Mouse (Mus musculus) left cerebral cortex, adult 11 months (tissue): ENCODE measurements around the gene Ralgapa2.

Experiments
- DNase-seq: peaks from one replicate; pipeline ENCODE4 v3.0.0; 2022; ENCODE audit warnings: low spot score

Ralgapa2 gene

DNA sequence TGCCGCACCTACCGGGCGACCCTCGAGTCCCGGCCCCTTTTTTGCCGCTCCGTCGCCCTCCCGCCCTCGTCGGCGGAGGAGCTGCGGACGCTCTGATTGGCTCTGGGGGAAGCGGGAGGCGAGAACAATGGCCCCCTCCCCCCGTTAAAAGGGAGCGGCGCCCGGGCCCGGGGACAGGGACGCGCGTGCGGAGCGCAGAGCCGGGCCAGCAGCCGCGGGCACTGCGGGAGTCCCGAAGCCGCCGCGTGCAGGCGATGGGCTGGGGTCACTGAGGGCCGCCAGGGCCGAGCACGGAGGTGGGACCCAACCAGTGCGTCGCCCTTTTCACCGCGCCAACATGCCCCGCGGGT, 290.2 kb downstream of the Ralgapa2 start:
- DNase-seq = no peak

DNA sequence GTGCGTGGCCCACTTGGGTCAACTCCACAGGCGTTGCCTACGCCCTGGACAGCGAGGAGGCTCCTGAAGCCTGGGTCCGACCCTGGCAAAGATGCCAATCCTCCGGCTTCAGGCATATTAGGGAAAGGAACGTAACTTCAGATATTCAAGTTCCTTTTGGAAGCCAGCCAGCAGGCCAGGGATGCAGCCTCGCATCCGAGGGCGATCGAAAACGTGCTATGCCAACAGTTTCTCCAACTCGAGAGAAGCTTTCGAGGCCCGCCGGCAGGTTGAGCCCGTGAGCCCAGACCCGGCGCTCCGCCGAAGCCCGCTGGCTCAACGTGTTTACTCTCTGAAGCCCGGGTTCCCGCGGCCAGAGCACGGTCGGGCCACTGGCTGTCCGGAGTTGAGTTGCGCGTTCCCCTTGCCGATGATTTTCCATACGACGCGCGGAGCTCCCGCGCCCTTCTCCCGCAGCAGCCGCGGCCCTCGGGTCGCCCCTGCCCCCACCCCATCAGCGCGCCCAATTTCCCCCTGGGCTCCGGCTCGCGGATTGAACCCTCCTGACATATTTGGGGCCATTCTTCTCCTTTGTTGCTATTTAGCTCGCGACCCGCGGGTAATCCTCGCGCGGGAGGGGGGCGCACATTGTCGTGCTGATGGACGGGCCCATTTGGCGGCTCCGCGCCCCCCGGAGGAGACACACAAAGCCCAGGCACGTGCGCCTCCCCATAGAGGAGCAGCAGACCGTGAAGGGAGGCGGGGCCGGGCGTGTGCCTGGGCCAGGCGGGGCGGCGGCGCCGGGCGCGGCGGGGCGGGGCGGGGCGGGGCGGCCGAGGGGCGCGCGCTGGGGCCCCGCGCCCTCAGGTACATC, 290.8 kb downstream of the Ralgapa2 start, which contains the start of gene Insm1:
Insm1 (plus strand) TSS at position 846 of the 853 bp plus-strand sequence.
- no peak for DNase-seq

DNA sequence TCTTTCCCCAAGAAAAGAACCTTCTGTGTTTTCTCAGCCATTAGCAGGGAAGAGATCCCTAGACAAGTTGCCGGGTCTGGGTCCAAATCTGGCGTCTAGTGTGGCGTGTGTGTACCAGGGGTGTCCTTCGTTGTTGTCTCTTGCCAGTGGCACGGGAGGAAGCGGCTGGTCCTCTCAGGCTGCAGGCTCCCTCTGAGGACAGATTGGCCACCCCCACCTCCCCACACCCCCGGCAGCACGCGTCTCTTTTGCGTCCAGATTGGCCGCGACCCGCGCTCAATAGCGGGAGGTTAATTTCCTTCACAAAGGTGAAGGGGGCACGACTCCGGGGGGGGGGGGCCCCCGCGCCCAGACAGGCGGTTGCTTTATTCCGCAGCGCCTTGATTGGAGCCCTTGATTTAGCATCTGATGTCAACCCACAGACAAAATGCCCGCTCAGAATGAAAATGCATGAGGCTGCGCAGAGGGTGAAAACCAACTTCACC, 291.5 kb downstream of the Ralgapa2 start:
- DNase-seq = no peak

DNA sequence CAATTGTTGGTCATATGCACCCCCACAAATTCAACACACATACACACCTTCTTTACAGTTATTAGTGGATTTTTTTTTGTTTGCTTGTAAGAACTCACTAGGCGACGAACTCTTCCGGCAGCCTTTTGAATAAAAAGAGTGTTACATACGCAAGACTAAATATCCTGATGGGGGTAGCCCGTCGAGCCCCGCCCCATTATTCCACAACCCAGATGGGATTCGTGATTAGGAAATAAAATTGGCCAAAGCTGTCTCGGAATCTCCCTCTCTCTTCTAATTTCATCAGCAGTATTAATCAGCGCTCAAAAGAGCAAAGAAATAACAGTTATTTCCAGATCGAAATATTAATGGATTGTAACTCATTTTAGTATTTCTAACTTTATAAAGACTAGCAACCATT, 292.4 kb downstream of the Ralgapa2 start:
- DNase-seq = no peak

DNA sequence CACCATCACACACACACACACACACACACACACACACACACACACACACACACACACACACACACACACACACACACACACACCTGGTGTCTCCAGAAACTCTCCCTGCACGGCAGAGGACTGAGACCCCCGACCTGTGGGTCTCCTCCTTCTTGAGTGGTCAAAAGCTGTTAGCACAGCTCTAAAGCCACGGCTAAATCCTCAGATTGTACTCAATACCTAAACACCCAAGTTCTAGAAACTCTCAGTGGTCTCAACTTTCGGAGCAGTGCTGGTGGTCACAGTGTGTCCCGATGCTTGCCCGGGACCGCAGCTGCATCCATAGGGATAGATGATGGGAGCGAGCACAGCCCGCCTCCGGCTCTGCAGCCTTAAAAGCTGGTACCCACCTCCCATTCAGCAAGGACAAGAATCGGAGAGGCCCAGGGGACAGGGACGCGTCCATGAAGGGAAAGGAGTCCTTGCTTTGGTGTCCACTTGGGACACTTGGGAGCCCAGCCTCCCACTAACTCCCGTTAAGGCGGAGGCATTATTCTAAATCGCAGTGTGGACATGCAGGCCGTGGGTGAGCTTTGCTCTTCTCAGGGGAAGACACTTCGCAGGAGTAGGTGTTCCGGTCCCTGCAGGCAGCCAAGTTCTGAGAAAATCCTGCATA, 293.1 kb downstream of the Ralgapa2 start:
- no peak for DNase-seq

DNA sequence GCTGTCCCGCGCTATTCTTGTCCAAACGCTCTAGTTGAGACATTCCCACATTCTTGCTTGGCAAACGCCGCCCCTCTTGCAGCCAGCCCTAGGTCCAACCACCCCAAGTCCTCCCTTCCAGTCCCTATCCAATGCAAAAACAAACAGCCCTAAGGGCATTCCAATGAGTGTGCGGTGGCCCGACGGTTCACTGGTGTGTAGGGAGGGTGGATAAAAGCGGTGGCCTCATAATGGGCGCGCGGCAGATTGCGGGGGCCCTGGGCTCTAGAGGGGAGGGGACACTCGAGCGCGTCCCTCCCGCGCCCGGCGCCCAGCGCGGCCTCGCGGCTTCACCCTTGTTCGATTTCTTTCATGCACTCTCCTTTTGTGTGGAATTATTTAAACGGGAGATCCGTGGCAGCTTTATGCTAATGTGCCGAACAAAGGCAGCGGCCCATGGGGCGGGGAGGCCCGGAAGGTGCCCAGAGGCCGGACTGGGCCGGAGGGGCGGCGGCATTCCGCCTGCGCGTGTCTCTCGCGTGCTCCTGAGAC, 293.9 kb downstream of the Ralgapa2 start:
- DNase-seq = no peak

DNA sequence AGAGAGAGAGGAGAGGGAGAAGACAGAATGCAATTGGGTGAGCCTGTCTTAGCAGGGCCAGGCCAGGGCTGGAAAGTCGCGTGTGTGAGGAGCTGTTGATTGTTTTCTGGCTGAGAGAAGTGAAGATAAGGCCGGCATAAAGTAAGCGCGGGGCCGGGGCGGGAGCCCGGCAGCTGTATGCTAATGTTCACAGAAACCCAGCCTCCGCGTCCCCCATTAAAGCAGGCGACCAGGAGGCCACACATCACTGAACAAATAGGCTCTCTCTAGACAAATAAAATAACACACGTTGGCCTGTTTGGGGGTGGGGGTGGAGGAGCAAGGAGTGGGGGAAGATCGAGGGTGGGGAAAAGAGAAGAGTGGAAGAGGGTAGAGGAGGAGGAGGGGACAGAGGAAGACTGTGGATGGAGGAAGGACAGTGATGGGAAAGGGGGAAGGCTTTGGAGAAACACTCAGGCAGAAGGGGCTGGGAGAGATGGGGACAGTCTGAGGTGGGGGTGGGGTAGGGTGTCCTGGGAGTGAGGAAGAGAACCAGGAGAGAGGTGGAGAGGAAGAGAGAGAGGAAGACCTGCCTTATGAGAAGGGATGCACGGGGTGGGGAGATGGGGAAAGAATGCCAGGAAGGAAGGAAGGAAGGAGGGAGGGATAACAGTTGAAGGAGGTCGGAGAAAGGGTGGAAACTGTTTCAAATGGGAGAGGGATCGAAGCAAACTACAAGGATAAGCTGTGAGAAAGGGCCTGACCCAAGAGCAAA, 294.7 kb downstream of the Ralgapa2 start:
- no peak for DNase-seq

DNA sequence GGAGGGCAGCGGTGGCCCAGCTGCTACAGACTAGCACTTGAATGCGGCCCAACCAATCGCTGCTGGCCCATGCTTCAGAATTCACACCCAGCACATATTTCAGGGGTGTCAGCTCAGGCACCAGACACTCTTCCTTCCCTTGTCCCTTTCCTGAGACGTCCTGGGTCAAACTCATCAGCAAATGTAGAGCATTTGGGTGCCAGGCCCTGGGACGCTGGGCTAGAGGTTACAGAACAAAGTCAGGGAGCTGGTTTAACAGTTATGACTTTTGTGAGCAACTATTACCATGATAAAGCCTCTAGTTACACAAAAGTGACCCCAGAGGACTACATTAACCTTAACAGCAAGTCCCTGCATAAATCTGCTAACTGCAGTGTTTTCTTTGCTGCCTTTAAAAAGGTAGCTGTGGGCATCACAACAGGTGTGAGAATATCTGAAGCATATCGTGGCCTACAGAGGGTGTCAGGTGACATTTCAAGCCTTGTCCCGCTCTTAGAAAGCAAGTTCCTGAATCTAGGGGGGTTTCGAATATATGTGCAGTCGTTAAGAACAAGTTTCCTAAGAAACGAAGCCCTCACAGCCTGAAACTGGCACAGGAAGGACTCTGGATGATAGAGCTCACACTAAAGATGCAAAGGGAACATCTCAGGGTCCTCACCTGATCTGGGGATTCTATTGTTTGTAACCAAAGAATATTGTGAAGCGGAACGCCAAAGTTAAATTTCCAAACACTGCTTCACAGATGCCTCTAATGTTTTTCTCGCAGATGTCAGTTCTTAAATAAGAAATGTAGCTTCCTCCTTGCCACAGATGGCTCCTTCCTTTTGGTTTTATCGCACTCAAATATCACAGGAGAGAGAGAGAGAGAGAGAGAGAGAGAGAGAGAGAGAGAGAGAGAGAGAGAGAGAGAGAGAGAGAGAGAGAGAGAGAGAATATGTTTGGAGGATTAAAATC, 295.8 kb downstream of the Ralgapa2 start:
- no peak for DNase-seq

DNA sequence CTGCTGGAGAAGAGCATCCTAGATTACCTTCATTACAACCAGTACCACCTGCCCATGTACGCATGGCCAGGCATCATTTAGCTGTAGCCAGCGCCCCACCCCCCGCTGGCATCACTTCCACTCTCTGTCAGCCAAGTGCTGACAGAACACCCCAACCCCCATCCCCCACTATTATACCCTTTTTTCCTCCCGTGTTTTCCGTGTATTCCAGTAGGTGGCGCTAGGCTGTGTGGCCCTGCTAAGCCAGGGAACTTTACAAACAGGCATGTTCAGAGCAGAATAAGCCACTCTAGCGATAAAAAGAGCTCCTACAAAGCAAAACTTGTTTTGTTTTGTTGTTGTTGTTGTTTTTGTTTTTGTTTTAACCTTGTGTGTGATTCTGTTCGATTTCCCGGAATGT, 297.4 kb downstream of the Ralgapa2 start:
- DNase-seq = no peak

DNA sequence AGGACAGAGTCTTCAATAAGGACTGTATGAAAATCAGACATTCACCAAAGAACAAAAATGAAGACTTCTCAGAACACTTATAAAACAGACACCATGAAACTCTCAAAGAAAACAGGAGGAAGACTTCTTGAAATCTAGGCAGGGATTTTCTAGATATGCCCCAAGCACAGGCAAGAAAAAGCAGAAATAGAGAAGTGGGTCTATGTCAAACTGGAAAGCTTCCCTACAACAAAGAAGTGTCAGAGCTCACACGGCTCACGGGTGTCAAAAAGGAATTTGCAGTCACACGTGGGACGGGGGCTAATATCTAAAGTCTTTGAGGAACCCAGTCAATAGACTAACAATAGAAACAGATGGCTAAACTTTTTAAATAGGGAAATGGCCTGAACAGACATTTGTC, 301.2 kb downstream of the Ralgapa2 start:
- no peak for DNase-seq

DNA sequence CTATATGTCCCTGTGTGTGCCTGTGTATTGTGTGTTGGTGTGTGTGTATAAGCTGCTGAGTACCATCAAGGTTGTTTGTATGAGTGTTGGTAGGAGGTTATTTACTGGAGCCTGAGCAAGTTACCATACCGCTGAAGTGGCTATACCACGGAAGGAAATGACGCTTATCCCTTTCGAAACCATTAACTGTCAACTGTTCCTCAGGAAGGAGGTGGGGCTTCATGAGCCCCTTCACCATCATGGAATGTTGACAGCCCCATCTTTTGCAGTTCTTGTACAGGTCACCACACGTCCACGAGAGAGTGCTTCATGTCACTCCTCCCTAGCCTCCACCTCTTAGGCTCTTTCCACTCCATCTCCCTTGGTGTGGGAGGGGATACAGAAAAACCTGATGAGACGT, 314.2 kb downstream of the Ralgapa2 start:
- no peak for DNase-seq

DNA sequence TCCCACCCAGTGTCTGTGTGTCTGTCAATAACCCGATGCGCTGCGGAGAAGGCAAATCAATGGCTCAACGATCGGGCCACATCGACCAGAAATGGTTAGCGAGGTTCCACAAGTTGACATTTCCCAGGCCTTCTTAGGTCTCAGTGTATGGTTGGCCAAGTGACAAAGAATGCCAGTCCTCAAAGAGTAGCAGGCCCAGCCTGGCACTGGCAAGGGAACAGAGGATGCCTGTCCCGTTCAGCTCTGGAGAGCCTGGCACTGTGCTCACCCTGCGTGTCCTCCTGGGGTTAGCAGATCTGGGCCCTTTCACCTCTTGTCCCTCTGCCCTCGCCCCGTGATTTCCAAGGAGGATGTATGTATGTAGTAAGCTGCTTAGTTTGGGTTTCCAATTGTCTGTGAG, 316.0 kb downstream of the Ralgapa2 start:
- DNase-seq = no peak
